Mouse (Mus musculus) brain, embryonic 14.5 days (tissue): Measurements from ENCODE around the gene Zbtb11. TPM values are rescaled to one million over a fixed set of nuclear protein-coding genes. Genes with fewer than 3 reads are reported as not detected.
A peak's percentile ranks its signal among the peaks of the same experiment; 100 is the strongest.

Experiments
- DNase-seq: peaks from one replicate; pipeline ENCODE4 v3.0.0-alpha.2; 2011; ENCODE audit warnings: low read depth
- CTCF ChIP-seq: fragments of 200-500 bp; IDR thresholded peaks from 2 replicates; pipeline ENCODE4 v1.5.1; 2012; ENCODE audit warnings: inconsistent platforms, mild to moderate bottlenecking, moderate library complexity, borderline replicate concordance; ENCODE audit not compliant: insufficient read depth, insufficient read length; ENCODE audit errors: extremely low read depth
- POLR2A ChIP-seq: fragments of 200-500 bp; IDR thresholded peaks from 2 replicates; pipeline ENCODE4 v1.6.1; 2012; ENCODE audit warnings: mild to moderate bottlenecking, inconsistent platforms, borderline replicate concordance; ENCODE audit not compliant: poor library complexity, insufficient read depth, insufficient read length, severe bottlenecking; ENCODE audit errors: extremely low read depth
- polyA plus RNA-seq: library from polyadenylated mRNA; depleted of rRNA; stranded (reverse); fragments of >200 nt; gene quantifications from 2 replicates; pipeline ENCODE4 v1.2.3, GENCODE M21; 2012; rRNA removed

The Zbtb11 gene
- polyA plus RNA-seq, 1 experiment = 15.1 TPM

DNA sequence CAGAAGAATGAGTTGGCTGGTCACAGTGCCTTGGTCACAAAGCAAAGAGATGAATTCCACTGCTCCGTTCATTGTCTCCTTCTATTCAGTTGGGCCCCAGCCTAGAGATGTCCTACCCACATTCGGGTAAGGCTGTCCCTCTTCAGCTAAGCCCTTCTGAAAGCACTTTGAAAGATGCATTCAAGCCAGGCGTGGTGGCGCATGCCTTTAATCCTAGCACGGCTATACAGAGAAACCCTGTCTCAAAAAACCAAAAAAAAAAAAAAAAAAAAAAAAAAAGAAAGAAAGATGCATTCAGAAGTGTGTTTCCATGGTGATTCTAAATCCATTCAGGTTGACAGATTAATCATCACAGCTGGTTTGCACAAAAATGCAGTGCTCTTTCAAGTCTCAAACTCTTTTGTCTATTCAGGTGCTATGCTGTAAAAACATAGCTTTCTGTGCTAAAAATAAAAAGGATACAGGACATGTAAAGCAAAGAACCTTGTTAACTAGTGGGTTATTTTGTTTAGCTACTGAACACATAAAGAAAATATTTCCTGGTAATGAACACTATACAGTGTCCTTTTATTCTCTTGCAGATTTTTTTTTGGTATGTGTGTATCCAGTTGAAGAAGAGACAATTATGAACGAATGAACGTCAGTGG is 83.4 kb downstream of the Zbtb11 start:
- TF ChIP-seq CTCF (no peak), POLR2A (no peak)
- DNase-seq = peak; percentile 75

DNA sequence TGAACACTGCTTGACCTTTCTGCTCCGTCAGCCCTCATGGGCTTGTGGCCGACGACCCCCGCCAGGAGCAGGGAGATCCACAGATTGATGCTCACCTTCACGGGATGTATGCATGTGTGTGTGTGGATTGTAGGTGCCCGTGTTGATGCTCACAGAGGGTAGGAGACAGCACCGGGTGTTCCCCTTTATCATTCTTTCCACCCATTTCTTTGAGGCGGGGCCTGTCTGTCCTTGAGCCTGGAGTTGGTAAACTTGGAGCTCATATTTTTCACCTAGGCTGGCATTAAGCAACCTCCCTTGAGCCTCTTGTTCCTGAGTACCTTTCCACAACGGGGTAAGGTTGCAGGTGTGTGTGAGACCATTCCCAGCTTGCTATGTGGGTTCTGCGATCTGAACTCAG is 84.5 kb downstream of the Zbtb11 start:
- TF ChIP-seq POLR2A (no peak), CTCF (no peak)
- no peak for DNase-seq

Other genes with a start within 250 kb of the Zbtb11 start
- gene Nfkbiz, start 135.0 kb upstream of the Zbtb11 start, polyA plus RNA-seq = 2.5 and 2.7 TPM in 2 replicates
- 2.7 and 3.5 TPM in 2 replicates for gene Nxpe3, start 78.6 kb upstream of the Zbtb11 start, polyA plus RNA-seq
- 7.5 and 11.5 TPM in 2 replicates for gene Cep97, start 39.0 kb upstream of the Zbtb11 start, polyA plus RNA-seq
- 499 and 561 TPM in 2 replicates for gene Rpl24, start 7.6 kb upstream of the Zbtb11 start, polyA plus RNA-seq
- gene Pcnp, start 55.9 kb downstream of the Zbtb11 start, polyA plus RNA-seq = 73.9 and 88.9 TPM in 2 replicates
- gene Trmt10c, start 63.9 kb downstream of the Zbtb11 start, polyA plus RNA-seq = 7.8 and 8.2 TPM in 2 replicates
- gene Senp7, start 74.5 kb downstream of the Zbtb11 start, polyA plus RNA-seq = 40.7 and 45.1 TPM in 2 replicates
- gene Impg2, start 230.4 kb downstream of the Zbtb11 start, polyA plus RNA-seq = 0.90 and 1.2 TPM in 2 replicates